Mouse (Mus musculus) right cerebral cortex, postnatal 4 days (tissue): Measurements from ENCODE around the gene Casc1.
"Not testable (repeated sequence)": the region's sequence is repeated elsewhere in the genome, so short reads cannot be mapped to it uniquely, and the experiment has no call there.

Experiments
- DNase-seq: peaks from one replicate; pipeline ENCODE4 v3.0.0-alpha.2; 2022

Casc1 gene

DNA sequence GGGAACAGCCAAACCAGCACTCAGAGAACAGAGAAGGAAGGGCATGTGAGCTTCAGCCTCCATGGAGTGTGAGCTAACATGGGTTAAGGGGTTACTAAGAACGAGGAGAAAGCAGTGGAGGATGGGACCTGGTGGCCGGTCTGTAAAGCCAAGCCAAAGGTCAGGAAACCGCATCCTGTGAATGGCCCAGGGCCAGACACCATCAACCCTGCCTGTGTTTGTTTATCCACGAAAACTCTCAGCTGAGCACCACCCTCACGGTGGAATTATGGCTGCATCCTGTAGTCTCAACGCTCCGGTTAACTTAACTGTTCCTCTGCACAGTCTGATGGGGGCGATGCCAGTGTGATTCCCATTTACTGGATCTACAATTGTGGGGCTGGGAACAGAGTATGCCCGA lies 75.0 kb downstream of the Casc1 start:
- DNase-seq = no peak

DNA sequence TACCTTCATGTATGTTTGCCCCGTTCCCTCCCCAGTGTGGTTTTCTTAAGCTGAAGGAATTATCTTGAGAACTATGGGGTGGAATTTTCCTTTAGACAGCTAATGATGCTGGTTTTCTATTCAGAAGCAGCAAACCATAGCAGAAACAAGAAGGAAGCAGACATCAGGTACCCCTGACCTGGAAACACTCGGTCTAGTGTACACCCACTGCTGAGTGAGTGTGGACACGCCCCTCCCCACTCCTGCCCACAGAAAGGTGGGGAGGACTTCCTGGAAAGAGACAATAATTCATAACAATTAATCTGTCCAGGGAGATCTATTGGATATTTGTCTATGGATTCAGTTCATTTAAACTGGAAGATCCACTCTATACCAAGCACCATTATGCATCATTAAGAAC lies 75.5 kb downstream of the Casc1 start:
- DNase-seq = no peak

DNA sequence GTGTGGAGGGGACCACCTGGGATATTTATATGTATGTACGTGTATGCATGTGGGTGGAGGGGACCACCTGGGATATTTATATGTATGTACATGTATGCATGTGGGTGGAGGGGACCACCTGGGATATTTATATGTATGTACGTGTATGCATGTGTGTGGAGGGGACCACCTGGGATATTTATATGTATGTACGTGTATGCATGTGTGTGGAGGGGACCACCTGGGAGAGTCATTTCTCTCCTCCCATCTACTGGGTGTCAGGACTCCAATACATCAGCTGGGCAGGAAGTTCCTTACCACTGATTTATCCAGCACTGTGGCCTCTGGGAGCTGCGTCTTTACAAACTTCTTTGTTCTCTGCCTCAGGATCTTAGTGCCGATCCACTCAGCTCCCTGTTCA lies 77.8 kb downstream of the Casc1 start:
- DNase-seq = not testable (repeated sequence)

DNA sequence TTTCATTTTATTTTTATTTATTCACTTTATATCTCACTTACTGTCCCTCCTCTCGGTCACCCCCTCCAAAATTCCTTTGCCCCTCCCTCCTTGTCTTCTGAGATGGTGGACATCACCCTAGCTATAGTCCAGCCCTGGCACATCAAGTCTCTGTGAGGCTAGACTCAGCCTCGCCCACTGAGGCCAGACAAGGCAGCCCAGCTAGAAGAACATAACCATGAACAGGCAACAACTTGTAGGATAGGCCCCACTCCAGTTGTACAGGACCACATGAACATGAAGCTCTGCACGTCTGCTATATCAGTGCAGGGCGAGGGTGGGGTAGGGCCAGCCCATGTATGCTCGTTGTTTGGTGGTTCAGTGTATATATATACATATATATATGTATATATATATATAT lies 78.8 kb downstream of the Casc1 start:
- no peak for DNase-seq

GRCm38 (mm10) chr6:145129563-145129962 lies 81.2 kb downstream of the Casc1 start:
- no peak for DNase-seq

GRCm38 (mm10) chr6:145127652-145128051 lies 83.2 kb downstream of the Casc1 start:
- DNase-seq = no peak

GRCm38 (mm10) chr6:145125591-145126113 lies 85.2 kb downstream of the Casc1 start:
- no peak for DNase-seq
